Mouse (Mus musculus) yolk sac, embryonic 10.5 days (tissue): Measurements from ENCODE around the gene Unc45a.

ENCODE experiments used
- DNase-seq: peaks from one replicate; pipeline ENCODE4 v3.0.0-alpha.2; 2017; ENCODE audit warnings: low spot score

Gene Unc45a

DNA sequence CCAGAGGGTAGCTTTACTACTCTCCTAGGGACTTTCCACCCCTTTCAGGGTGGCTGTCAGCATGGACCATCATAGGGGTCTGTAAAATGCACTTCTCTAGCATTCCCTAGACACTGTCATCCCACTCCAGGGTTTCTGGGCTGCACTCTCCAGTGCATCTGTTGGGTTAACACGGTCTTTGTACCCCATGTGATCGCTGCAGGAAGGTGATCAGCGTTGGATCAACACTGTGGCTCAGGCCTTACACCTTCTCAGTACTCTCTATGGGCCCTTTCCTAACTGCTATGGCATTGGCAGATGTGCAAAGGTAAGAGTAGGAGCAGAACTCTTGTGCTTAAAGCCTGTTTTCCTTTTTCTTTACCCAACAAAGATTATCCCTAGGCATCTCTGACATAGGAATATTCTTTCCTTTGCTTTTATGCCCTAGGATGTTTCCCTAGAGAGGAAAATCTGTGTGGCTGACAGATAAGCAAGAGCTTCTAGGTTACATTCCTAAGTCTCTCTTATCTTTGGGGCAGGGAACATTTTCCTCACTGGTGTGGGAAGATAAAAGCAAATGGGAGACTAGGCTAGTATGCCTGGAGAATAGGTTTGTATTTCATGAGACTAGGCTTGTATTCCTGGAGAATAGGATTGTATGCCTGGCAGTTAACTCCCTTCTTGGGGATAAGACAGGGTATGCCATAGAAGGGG is 57.4 kb downstream of the Unc45a start:
- DNase-seq = peak; percentile 79

DNA sequence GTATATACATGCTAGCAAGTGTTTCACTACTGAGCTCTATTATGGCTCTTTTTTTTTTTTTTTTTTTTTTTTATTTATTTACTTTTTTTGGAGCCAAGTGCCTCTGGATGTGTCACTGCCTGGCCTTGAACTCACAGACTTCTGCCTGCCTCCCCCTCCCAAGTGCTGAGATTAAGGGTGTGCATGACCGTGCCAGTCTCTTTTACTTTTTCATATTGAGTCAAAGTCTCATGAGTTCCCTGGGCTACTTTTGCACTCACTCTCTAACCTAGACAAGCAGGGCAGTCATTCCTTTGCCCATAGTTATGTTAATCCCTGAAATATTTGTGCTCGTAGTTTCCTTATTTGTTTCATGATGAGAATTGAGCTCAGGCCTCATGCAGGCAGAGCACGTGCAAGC is 59.2 kb downstream of the Unc45a start:
- DNase-seq = no peak

DNA sequence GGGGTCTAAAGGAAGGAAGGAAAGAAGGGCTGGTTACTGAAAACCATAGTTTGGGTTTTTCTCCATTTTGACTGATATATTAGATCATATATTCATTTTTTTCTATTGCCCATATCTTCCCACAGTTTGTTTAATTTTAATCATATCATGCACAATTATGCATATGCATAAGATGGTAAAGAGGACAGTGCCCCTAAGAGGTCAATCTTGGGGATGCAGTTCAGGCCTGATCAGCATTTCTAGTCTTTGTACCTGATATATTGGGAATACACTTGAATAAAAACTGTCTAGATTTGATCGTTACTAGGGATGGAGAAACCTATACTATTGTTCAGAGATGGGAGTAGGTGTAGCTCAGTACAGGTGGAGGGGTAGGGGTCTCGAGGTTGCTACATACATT is 59.8 kb downstream of the Unc45a start:
- no peak for DNase-seq

DNA sequence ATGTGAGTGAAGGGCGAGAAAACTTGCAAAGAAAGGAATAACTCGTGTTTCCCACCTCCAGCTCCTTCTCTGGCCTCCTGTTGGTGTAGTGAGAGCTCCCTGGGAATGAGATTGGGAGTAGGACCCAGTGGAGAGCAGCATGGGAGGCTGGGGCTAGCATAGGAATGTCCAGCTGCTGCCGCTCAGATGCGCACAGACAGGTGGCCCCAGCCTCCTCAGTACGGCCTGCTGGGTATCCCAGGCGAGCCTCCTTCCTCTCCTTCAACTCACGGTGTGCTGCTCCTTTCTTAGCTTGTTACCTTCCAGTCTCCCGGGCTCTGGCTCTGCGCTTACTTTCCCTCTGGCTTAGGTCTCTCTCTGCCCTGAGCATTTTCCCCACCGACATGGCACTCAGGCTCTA is 60.8 kb downstream of the Unc45a start:
- DNase-seq = no peak

DNA sequence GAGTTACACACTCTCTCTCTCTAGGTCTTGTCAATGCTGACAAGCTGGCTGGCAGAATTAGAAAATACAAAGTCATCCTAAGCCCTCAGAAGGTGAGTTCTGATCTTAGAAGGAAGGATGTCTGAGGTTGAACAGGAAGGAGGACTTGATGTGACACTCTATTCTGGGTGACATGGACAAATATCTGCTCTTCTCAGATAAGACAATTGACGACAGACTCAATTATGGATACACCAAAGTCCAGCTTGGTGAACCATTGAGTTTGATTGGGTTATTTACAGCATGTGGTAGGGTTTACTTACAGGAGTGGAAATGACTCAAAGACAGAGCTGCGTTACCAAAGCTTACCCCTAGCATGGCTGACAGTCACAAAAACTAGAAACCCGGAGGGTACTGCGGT is 64.4 kb downstream of the Unc45a start:
- no peak for DNase-seq
